Mouse (Mus musculus) heart, adult 8-10 months (tissue): Measurements from ENCODE around the gene Lad1. TPM values are rescaled to one million over a fixed set of nuclear protein-coding genes. Genes with fewer than 3 reads are reported as not detected.

Source experiments
- DNase-seq: peaks from one replicate; pipeline ENCODE4 v3.0.0; 2022; ENCODE audit warnings: low spot score
- total RNA-seq, 4 experiments: library from RNA; stranded (reverse); gene quantifications; 2 replicates each; pipeline ENCODE4 v1.2.4; 2022

Lad1 gene
- 1 to 10 TPM; 5.0 to 8.6 (median 5.5) TPM for total RNA-seq

GRCm38 (mm10) chr1:135818481-135819086 is at the start of gene Lad1:
Lad1 (plus strand) TSS chr1:135818598.
- no peak for DNase-seq

DNA sequence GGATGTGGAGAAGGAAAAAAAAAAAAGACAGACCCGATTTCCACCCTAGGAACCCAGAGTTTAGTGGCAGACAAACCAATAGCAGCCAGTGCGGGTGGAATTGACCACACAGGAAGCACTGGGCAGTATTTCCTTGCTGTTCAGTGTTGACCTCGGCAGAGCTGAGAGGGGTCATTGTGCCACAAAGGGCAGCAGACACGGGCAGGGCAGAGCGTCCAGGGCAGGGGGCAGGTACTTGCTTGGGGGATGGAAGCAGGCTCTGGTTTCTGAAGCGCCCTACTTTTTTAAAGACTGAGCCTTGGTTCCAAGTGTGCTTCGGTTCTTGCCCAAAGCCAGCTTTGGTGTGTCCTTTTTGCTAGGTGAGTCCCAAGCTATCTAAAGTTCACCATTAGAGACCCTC is 48.2 kb upstream of the Lad1 start:
- no peak for DNase-seq

DNA sequence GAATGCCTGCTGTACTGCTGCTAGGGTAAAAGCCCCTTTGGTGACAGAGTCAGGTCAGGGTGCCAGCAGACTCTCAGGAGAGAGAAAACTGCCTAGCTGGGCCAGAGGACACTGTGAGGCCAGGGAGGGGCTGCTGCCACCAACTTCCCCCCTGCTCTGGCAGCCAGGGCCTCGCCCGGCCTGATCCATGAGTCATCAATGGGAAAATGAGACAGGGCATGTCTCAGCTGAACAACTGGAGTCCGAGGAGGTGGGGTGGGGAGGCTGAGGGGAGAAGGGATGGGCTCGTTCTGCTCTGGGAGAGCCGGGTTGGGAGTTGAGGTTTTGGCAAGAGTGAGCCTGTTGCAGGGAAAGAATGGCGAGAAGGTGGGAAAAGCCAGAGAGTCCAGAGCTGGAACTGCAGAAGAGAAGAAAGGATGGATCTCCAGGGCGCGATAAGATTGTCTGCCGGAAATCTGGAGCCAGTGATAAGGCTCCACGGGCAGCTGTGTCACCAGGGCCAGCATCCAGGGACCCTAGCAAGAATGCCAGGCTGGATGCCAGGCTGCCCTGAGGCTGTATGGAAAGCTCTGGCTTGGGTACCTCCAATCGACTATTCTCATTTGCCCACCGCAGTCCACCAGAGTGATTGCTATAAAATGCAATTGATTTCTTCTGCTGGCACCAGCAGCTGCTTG is 47.4 kb upstream of the Lad1 start:
- DNase-seq, result peak; percentile 45

DNA sequence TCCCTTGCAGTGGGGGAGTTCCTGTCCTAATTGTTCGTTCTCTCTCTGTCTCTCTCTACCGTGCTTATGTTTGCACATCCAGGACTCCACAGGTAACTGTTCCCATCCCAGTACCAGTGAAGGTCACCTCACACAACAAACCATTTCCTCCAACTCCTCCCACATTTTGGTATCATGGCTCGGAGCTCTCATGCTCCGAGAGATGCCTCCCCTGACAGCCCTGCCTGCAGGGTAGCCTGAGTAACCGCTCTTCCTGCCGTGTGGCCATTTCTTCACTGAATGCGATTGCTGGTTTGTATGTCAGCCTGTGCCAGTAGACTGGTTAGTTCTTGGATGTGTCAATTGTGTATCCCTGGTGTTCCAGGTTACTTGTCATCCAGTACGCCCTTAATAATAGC is 46.8 kb upstream of the Lad1 start:
- DNase-seq, result no peak

DNA sequence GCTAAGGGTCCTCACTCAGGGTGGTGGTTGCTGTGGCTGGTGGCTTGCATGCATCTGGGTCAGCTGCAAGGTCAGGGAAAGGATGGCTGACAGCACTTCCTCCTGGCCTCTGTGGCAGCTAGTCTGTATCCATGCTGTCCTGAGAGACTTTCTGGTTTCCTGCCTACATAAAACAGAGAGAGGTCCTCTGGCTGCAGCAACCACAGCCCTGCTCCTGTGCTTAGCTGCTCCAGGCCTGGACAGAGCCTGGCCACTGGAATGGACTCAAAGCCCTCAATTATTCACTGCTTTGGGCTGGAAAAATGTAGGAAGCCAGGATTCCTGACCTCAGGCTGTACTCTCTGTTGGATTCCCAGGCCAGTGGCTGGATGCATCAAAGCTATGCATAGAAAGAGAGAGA is 41.8 kb upstream of the Lad1 start:
- DNase-seq, result no peak

DNA sequence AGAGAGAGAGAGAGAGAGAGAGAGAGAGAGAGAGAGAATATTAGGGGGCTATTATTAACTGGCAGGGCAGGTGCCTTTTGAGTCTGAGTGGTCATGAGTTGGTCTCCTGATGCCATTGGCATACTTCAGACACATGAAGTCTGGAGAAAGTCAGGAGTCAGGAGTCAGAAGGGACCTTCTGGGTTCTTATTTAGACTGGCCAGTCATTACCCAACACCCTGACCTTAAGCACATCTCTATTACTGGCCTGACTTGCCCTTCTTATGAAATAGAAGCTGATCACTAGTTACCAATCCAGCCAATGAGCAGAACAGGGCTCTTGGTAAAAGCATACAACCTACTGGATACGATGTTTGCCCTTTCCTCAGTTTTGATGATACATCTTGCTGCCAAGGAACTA is 41.4 kb upstream of the Lad1 start:
- DNase-seq, result no peak

DNA sequence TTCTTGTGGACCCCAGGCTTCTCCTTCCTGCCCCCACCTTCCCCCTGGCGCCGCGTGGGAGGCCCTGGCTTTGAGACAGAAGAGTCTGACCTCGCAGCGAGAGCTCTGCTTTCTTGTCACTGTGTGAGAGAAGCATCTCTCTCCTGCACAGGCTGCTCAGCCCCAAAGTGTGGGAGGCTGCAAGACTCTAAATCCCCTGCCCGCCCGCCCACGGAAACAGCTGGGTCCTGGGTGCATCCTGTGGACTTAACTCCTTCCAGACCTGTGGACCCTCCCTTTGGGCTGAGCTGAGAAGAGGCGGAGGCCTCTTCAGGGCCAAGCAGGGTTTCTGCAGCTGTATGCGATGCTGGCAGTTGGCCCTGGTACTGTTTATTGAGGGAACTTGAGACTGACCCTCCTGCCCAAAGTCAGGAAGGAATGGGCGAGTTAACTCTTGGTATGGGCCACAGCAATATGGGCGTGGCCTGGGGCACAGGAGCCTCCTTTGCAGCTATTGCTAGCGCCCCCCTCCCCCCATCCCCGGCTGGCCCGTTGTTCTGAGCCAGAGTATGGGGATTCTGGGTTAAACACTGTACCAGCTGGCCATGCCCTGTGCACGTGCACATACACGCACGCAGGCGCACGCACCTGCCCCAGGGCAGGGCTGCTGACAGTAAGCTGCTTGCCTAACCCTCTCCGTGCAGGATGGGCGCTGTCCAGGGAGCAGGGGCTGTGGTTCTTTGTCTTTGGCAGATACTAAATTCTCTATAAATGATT is 39.4 kb upstream of the Lad1 start, which contains the start of gene Tnni1:
TSS of gene Tnni1 (plus strand) at position 655 of the 756 bp plus-strand sequence.
- DNase-seq, result no peak

GRCm38 (mm10) chr1:135780649-135781048 is 37.7 kb upstream of the Lad1 start:
- DNase-seq, result no peak

- DNase-seq, result peak; percentile 80
Observed at GRCm38 (mm10) chr1:135781220-135781619, 37.2 kb upstream of the Lad1 start.

GRCm38 (mm10) chr1:135782816-135783215 is 35.6 kb upstream of the Lad1 start:
- no peak for DNase-seq

DNA sequence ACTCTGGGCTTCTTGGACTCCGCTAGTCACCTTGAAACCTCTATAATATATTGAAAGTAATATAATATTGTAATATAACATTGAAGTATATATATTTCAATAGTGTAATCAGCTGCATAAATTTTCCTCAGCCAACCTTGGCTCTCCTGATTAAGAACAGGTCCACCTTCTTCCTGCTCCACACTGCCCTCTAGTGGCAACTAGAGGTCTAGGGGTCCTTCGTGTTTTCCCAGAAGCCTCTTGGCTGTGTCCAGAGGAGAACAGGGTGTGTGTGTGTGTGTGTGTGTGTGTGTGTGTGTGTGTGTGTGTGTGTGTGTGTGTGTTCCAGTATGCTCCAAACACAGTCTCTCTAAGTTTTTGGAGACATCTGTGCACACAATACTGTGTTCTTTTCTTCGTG is 30.6 kb upstream of the Lad1 start:
- DNase-seq, result peak; percentile 80

DNA sequence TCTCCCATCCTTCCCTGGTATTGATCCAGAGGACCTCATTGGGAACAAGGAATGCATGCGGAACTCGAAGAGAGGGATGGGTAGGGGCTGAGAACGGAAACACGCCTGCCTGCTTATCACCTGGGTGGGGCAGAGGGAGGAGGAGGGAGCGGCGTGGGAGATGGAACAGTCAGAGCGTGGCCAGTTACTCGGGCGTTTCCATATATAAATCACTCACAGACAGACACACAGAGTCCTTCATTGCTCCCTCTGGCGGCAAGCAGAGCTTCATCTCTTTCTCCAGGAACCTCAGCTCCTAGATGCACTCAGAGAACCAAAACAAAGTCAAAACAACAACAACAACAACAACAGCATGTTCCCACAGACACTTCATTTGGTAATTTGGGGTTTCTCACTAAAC is 29.7 kb upstream of the Lad1 start:
- no peak for DNase-seq

- peak; percentile 53 for DNase-seq
Observed at GRCm38 (mm10) chr1:135789815-135790214, 28.6 kb upstream of the Lad1 start.

- DNase-seq, result no peak
Observed at GRCm38 (mm10) chr1:135792143-135792939, 26.1 kb upstream of the Lad1 start.

DNA sequence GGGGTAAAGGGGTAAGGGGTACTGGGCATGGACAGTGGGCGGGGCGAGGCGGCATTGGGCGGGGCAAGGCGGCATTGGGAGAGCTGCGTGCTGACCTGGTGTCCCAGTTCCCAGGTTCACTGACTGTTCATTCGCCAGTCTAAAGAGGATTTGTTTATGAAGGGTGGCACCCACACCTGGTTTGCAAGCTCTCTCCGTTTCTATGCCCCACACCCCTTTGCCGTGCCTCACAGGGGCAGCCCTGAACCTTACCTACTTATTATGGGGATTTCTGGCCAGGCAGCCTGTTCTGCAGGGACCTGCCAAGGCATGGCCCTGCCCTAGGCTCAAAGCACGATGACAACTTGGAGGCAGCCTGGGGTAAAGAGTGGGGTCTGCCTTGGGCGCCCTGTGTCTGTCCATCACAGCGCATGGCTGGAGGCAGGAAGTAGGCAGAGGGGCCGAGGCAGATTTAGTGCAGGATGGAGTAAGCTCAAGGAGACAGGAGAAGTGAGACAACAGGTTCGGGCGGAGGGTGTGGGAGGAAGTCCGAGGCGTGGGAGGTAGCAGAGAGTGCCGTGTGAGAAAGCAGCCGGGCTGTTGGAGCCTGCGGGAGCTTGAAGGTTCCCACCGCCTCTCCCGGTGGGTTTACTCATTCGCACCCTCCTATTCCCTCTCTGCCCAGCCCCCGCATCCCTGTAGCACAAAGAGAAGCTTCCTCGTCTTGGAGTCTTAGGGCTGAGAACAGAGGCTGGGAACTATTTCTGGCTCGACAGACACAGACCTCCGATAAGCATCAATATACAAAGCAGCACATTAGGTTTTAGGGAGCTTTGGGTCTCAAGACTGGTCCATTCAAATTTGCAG is 24.8 kb upstream of the Lad1 start:
- no peak for DNase-seq

DNA sequence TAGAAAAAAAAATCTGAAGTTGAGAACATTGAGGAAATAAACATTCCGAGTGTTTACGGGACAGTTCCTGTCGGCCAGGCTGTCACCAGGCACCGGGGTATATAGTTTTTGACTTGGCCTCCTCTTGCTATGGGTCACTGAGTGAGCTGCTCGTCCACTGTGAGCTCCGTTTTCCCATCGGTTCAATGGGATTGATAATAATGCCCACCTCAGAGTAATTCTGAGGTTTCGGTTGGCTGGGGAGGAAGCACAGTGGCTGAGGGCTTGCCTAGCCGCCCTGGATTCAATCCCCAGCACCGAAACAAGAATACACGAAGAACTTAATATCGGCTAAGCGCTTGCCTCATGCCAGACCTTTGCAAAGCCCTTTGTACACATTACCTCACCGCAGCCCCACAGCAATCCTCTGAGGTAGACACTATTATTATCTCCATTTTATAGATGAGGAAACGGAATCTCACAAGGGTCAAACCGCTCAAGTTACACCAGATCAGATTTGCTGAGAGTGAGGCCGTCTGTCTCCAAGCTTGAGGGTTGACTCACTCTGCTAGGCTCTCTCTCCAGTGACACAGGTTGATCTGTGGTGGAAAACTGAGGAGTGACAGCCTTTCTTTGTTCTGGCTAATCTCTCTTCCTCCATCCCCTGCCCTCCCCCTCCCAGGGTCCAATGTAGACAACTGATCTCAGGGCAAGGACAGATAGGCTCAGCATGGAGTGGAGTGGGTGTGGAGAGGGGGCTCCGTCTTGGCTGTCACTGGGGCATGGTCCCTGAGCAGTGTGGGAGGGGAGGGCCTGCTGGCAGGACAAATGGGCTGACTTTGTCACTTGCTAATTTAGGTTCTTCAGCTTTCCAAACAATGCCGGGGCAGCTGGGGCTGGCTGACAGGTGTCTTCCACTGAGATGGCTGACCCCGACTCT is 23.9 kb upstream of the Lad1 start:
- DNase-seq, result no peak

GRCm38 (mm10) chr1:135798492-135798891 is 19.9 kb upstream of the Lad1 start:
- no peak for DNase-seq

DNA sequence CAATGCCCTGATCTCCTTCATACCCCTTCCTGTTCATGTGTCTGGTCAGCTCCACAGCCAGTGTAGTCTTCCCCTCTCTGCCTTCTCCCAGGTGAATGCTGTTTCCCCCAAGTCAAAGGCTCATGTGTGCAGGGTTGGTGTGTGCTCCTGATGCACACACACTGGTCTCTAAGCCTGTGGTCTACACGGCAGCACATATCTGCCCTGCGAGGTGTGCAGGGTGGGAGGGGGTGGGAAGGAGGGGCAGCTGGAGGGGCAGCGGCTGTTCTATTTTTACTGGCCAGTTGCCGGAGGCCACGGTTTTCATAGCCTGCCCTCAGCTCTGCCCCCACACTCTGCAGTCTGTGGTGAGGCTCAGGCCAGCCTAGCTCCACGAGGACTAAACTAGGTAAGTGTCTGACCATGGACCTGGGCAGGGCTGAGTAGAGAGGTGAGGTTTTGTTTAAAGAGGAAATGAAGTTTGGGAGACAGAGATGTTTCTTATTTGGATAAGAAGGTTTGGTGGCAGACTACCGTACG is 19.2 kb upstream of the Lad1 start:
- DNase-seq, result no peak

- DNase-seq, result no peak
Observed at GRCm38 (mm10) chr1:135800192-135800950, 18.0 kb upstream of the Lad1 start.
